Mouse (Mus musculus): ENCODE measurements around the gene Pde4d. TPM values are rescaled to one million over a fixed set of nuclear protein-coding genes. Genes with fewer than 3 reads are reported as not detected.

Gene Pde4d
- total and polyA plus RNA-seq, 2 experiments from 2014 or later = 19.0 to 103 TPM

DNA sequence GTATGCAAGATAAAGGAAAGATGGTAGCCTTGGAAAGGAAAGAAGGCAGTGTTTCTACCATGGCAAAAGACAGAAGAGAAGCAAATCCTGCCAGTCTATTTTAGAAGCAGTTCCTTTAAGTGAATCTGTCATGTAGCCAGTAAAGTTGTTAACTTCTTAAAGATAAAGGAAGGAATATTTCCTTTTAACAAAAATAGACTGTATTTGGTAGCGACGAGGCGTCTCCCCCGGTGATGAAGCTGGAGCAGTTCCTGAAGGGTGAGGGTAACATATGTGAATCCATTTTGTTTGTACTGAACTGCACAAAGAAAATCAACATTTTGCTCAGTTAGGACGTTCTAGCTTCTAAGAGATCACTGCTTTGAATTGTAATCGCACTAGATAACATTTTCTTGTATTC is 75.2 kb downstream of the Pde4d start:
- Histone ChIP-seq H3K4me2 (ENCODE audit: low read depth, low read length, poor library complexity, severe bottlenecking) (no peak overlapping the region), H3K9me3 (ENCODE audit: low read length) (no peaks in the 10 kb centered on the region), H3K4me1 (ENCODE audit: insufficient read depth, low read length) (no peaks in the 10 kb centered on the region), H3K9ac (replicated peaks; ENCODE audit: low read length, poor library complexity, severe bottlenecking) (no peak overlapping the region), H3K27me3 (ENCODE audit: insufficient read depth, low read length) (no peaks in the 10 kb centered on the region), H3K36me3 (ENCODE audit: insufficient read depth, low read length) (no peaks in the 10 kb centered on the region), H3K27ac (ENCODE audit: low read depth, low read length) (no peak overlapping the region), H3K4me3 (ENCODE audit: low read depth, low read length) (no peak overlapping the region)
- ATAC-seq (ENCODE audit: low FRiP score) = no peak
- WGBS = 66% methylated on average over 6 of the region's 6 CpGs
- TF ChIP-seq CTCF (IDR thresholded peaks at IDR 0.05) = no peak
- no peak for DNase-seq (ENCODE audit: low spot score)

DNA sequence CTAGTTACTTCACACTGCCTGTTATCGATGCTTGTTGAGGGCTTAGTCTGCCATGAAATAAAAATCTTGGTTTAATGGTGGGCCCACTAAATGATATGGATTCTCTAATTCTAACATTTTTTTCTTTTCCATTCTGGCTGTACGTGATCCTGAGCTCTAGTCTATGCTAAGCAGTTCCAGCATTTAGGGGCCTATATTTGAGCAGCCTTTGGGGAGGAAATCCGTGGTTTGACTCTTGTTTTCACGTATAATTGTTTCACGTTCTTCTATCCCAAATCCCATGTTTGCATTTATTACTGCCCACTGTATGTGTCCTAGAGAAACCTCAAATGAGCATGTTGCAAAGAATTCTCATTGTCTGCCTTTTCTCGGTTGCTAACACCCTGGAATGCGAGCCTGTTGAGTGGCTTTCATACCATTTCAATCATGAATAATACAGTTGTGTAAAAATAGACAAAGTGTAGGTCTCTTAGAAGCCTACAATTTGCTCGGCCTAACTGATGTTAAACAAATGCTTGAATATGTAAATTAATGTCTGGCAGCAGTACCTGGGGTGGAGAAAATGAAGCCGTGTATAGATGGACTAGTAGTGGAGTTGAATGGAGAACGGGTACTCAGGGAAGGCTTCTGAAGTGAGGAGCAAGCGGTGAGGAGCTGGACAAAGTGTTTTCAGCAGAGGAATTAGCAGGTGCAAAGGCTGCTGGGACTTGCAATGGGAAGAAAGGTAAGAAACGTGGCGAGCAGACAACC is 76.7 kb downstream of the Pde4d start:
- no peak overlapping the region for H3K27ac ChIP-seq (ENCODE audit: low read depth, low read length)
- H3K4me1 ChIP-seq (ENCODE audit: insufficient read depth, low read length) = no peaks in the 10 kb centered on the region
- no peaks in the 10 kb centered on the region for H3K36me3 ChIP-seq (ENCODE audit: insufficient read depth, low read length)
- ATAC-seq (ENCODE audit: low FRiP score) (no peak), DNase-seq (ENCODE audit: low spot score) (no peak)
- no peak overlapping the region for H3K4me2 ChIP-seq (ENCODE audit: low read depth, low read length, poor library complexity, severe bottlenecking)
- no peaks in the 10 kb centered on the region for H3K9me3 ChIP-seq (ENCODE audit: low read length)
- no peaks in the 10 kb centered on the region for H3K27me3 ChIP-seq (ENCODE audit: insufficient read depth, low read length)
- no peak overlapping the region for H3K4me3 ChIP-seq (ENCODE audit: low read depth, low read length)
- WGBS = 51% methylated on average over 13 of the region's 13 CpGs
- no peak overlapping the region for H3K9ac ChIP-seq (replicated peaks; ENCODE audit: low read length, poor library complexity, severe bottlenecking)
- TF ChIP-seq CTCF (IDR thresholded peaks at IDR 0.05) = no peak

DNA sequence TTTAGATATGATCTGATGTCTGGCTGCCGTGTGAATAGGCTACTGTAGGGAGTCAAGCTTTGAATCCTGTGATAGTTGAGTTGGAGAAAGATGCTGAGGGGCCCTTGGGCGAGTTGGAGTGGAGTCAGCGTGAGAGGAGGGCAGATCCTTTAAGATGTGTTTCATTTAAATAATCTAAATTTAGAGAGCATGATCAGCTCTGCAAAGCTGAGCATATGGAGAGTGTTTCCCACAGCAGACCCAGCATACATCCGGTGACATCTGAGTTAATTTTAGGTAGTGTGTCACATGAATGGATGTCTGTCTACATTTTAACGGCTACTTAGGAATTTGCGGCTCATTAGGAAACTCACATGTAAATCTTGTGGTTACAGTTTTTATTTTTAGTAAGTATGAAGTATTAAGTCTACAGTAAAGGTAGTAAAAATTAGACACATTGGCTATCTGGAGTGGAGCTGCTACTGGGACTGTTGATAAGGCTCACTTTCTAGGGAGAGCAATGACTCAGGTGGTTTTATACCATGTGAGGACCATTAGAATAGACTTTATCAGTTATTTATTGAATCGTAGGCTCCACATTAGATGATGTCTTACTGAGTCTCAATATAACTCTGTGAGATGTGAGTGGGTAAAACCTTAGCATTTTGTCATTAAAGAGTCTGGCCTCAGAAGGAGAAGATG is 77.5 kb downstream of the Pde4d start:
- no peaks in the 10 kb centered on the region for H3K27me3 ChIP-seq (ENCODE audit: insufficient read depth, low read length)
- DNase-seq (ENCODE audit: low spot score) (no peak), ATAC-seq (ENCODE audit: low FRiP score) (no peak)
- H3K9me3 ChIP-seq (ENCODE audit: low read length) = no peaks in the 10 kb centered on the region
- H3K4me1 ChIP-seq (ENCODE audit: insufficient read depth, low read length) = no peaks in the 10 kb centered on the region
- 89% methylated on average over 7 of the region's 7 CpGs for WGBS
- no peak for TF ChIP-seq CTCF (IDR thresholded peaks at IDR 0.05)
- H3K4me2 ChIP-seq (ENCODE audit: low read depth, low read length, poor library complexity, severe bottlenecking) = no peak overlapping the region
- H3K36me3 ChIP-seq (ENCODE audit: insufficient read depth, low read length) = no peaks in the 10 kb centered on the region
- H3K9ac ChIP-seq (replicated peaks; ENCODE audit: low read length, poor library complexity, severe bottlenecking) = no peak overlapping the region
- H3K4me3 ChIP-seq (ENCODE audit: low read depth, low read length) = no peak overlapping the region
- no peak overlapping the region for H3K27ac ChIP-seq (ENCODE audit: low read depth, low read length)

DNA sequence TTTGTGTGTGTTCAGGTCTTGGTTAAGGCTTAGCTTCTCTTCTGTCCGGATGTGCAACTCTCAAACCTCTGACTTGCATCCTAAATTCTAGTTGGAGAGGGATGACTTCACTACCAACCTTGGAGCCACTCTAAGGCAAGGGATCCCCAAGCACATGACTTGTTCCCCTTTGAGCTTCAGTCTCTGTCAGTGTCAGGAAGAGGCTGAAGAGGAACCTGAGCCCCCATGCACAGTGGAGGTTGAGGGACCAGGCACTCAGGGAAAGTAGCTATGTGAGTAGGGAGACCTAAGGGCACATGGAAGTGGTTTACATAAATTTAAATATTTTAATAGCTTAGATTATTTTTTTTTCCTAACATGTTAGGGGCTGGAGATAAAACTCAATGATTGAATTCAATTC is 78.6 kb downstream of the Pde4d start:
- Histone ChIP-seq H3K4me2 (ENCODE audit: low read depth, low read length, poor library complexity, severe bottlenecking) (no peak overlapping the region), H3K4me1 (ENCODE audit: insufficient read depth, low read length) (no peaks in the 10 kb centered on the region), H3K9ac (replicated peaks; ENCODE audit: low read length, poor library complexity, severe bottlenecking) (no peak overlapping the region), H3K27ac (ENCODE audit: low read depth, low read length) (no peak overlapping the region), H3K27me3 (ENCODE audit: insufficient read depth, low read length) (no peaks in the 10 kb centered on the region), H3K4me3 (ENCODE audit: low read depth, low read length) (no peak overlapping the region), H3K9me3 (ENCODE audit: low read length) (no peaks in the 10 kb centered on the region), H3K36me3 (ENCODE audit: insufficient read depth, low read length) (no peaks in the 10 kb centered on the region)
- TF ChIP-seq CTCF (IDR thresholded peaks at IDR 0.05) = no peak
- no peak for DNase-seq (ENCODE audit: low spot score)
- WGBS = 80% methylated on average over 1 of the region's 1 CpGs
- ATAC-seq (ENCODE audit: low FRiP score) = no peak

DNA sequence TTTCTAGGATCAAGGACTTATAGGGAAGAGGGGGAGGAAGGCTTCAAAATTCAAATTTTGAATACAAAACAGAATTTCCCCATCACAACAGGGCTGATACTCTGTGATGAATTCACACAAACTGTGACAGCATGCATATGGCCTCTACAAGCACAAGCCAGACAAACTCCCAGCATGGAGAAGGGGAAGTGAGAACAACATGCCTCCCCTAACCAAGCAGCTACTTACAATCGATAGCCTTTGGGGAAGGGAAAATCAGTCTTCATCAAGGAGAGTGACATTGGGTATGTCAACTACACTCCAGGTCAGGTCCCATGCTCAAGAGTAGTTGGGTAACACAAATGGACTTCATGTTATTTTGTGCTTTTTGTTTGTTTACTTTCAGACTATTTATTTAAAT is 83.1 kb downstream of the Pde4d start:
- no peaks in the 10 kb centered on the region for H3K9me3 ChIP-seq (ENCODE audit: low read length)
- 93% methylated on average over 1 of the region's 1 CpGs for WGBS
- TF ChIP-seq CTCF (IDR thresholded peaks at IDR 0.05) = no peak
- ATAC-seq (ENCODE audit: low FRiP score) = no peak
- no peak overlapping the region for H3K9ac ChIP-seq (replicated peaks; ENCODE audit: low read length, poor library complexity, severe bottlenecking)
- no peaks in the 10 kb centered on the region for H3K27me3 ChIP-seq (ENCODE audit: insufficient read depth, low read length)
- no peak overlapping the region for H3K4me2 ChIP-seq (ENCODE audit: low read depth, low read length, poor library complexity, severe bottlenecking)
- no peak overlapping the region for H3K4me3 ChIP-seq (ENCODE audit: low read depth, low read length)
- no peak overlapping the region for H3K27ac ChIP-seq (ENCODE audit: low read depth, low read length)
- H3K36me3 ChIP-seq (ENCODE audit: insufficient read depth, low read length) = no peaks in the 10 kb centered on the region
- H3K4me1 ChIP-seq (ENCODE audit: insufficient read depth, low read length) = no peaks in the 10 kb centered on the region
- no peak for DNase-seq (ENCODE audit: low spot score)

DNA sequence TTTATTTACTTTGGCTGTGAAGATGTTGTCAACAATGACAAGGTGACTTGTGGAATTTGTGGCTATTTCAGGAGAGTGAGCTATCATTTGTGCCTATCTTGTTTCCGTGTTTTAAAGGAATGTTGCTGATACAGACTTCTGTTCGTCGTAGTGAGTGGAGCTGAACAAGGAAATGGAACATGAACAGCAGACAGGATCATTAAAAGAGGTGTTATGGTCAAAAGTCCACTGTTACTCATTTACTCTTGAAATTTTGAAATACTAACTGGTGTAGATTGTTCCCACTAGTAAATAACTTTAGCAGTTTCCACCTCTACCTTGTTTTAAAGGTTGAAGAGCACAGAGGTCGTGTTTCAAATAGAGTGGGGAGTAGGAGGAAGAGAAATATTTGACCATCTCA is 86.7 kb downstream of the Pde4d start:
- Histone ChIP-seq H3K9ac (replicated peaks; ENCODE audit: low read length, poor library complexity, severe bottlenecking) (no peak overlapping the region), H3K4me1 (ENCODE audit: insufficient read depth, low read length) (no peaks in the 10 kb centered on the region), H3K27ac (ENCODE audit: low read depth, low read length) (no peak overlapping the region), H3K4me3 (ENCODE audit: low read depth, low read length) (no peak overlapping the region), H3K27me3 (ENCODE audit: insufficient read depth, low read length) (no peaks in the 10 kb centered on the region), H3K4me2 (ENCODE audit: low read depth, low read length, poor library complexity, severe bottlenecking) (no peak overlapping the region), H3K36me3 (ENCODE audit: insufficient read depth, low read length) (no peaks in the 10 kb centered on the region), H3K9me3 (ENCODE audit: low read length) (no peaks in the 10 kb centered on the region)
- TF ChIP-seq CTCF (IDR thresholded peaks at IDR 0.05) = no peak
- DNase-seq (ENCODE audit: low spot score) (no peak), ATAC-seq (ENCODE audit: low FRiP score) (no peak)
- WGBS = 74% methylated on average over 4 of the region's 4 CpGs
